Mouse (Mus musculus): Measurements from ENCODE around the gene Fyb2. TPM values are rescaled to one million over a fixed set of nuclear protein-coding genes. Genes with fewer than 3 reads are reported as not detected.

The Fyb2 gene
- total and polyA plus RNA-seq, 2 experiments from 2014 or later = 0.31 to 0.48 TPM

GRCm38 (mm10) chr4:104888499-104889262, 24.6 kb upstream of the Fyb2 start:
- Histone ChIP-seq H3K27ac (ENCODE audit: low read depth, low read length) (no peak overlapping the region), H3K27me3 (ENCODE audit: insufficient read depth, low read length) (no peaks in the 10 kb centered on the region), H3K9me3 (ENCODE audit: low read length) (no peaks in the 10 kb centered on the region), H3K9ac (no peak overlapping the region), H3K36me3 (ENCODE audit: insufficient read depth) (no peaks in the 10 kb centered on the region), H3K4me2 (ENCODE audit: low read depth) (no peak overlapping the region), H3K4me3 (ENCODE audit: low read depth, low read length) (no peak overlapping the region), H3K4me1 (ENCODE audit: insufficient read depth) (0 out of 2 replicates have a peak, but pooled peaks cover 10% of the 10 kb centered on the region)
- DNase-seq = no peak
- WGBS = 73% methylated on average over 9 of the region's 9 CpGs
- no peak for TF ChIP-seq CTCF (IDR thresholded peaks at IDR 0.05; ENCODE audit: low read depth)
- ATAC-seq = no peak

GRCm38 (mm10) chr4:104891708-104892107, 21.5 kb upstream of the Fyb2 start:
- no peaks in the 10 kb centered on the region for H3K27me3 ChIP-seq (ENCODE audit: insufficient read depth, low read length)
- H3K4me2 ChIP-seq (ENCODE audit: low read depth) = no peak overlapping the region
- DNase-seq (no peak), ATAC-seq (no peak)
- no peaks in the 10 kb centered on the region for H3K9me3 ChIP-seq (ENCODE audit: low read length)
- H3K4me3 ChIP-seq (ENCODE audit: low read depth, low read length) = no peak overlapping the region
- TF ChIP-seq CTCF (IDR thresholded peaks at IDR 0.05; ENCODE audit: low read depth) = no peak
- H3K36me3 ChIP-seq (ENCODE audit: insufficient read depth) = no peaks in the 10 kb centered on the region
- no peak overlapping the region for H3K27ac ChIP-seq (ENCODE audit: low read depth, low read length)
- 0 out of 2 replicates have a peak, but pooled peaks cover 10% of the 10 kb centered on the region for H3K4me1 ChIP-seq (ENCODE audit: insufficient read depth)
- no peak overlapping the region for H3K9ac ChIP-seq
- 88% methylated on average over 7 of the region's 7 CpGs for WGBS

- 0 out of 2 replicates have a peak, but pooled peaks cover 10% of the 10 kb centered on the region for H3K4me1 ChIP-seq (ENCODE audit: insufficient read depth)
- ATAC-seq (peak; percentile 56; the same call in 1 of the 2 replicates), DNase-seq (peak; percentile 67)
- no peaks in the 10 kb centered on the region for H3K27me3 ChIP-seq (ENCODE audit: insufficient read depth, low read length)
- H3K9ac ChIP-seq = no peak overlapping the region
- H3K27ac ChIP-seq (ENCODE audit: low read depth, low read length) = peak overlapping the region; percentile 79
- TF ChIP-seq CTCF (IDR thresholded peaks at IDR 0.05; ENCODE audit: low read depth) = no peak
- H3K4me3 ChIP-seq (ENCODE audit: low read depth, low read length) = no peak overlapping the region
- H3K4me2 ChIP-seq (ENCODE audit: low read depth) = peak overlapping the region; percentile 20; the same call in 1 of the 2 replicates
- no peaks in the 10 kb centered on the region for H3K36me3 ChIP-seq (ENCODE audit: insufficient read depth)
- H3K9me3 ChIP-seq (ENCODE audit: low read length) = no peaks in the 10 kb centered on the region
- WGBS = 55% methylated on average over 5 of the region's 5 CpGs
Measured at GRCm38 (mm10) chr4:104893588-104893987, 19.7 kb upstream of the Fyb2 start.

GRCm38 (mm10) chr4:104894004-104894734, 19.1 kb upstream of the Fyb2 start:
- H3K4me1 ChIP-seq (ENCODE audit: insufficient read depth) = 0 out of 2 replicates have a peak, but pooled peaks cover 10% of the 10 kb centered on the region

GRCm38 (mm10) chr4:104902836-104903235, 10.4 kb upstream of the Fyb2 start:
- Histone ChIP-seq H3K4me3 (ENCODE audit: low read depth, low read length) (no peak overlapping the region), H3K4me1 (ENCODE audit: insufficient read depth) (no peaks in the 10 kb centered on the region), H3K4me2 (ENCODE audit: low read depth) (no peak overlapping the region), H3K27me3 (ENCODE audit: insufficient read depth, low read length) (no peaks in the 10 kb centered on the region; the same call in 1 of the 2 replicates), H3K9ac (no peak overlapping the region), H3K9me3 (ENCODE audit: low read length) (no peaks in the 10 kb centered on the region), H3K27ac (ENCODE audit: low read depth, low read length) (no peak overlapping the region), H3K36me3 (ENCODE audit: insufficient read depth) (no peaks in the 10 kb centered on the region)
- ATAC-seq (peak; percentile 42; the same call in 1 of the 2 replicates), DNase-seq (no peak)
- 75% methylated on average over 2 of the region's 2 CpGs for WGBS
- TF ChIP-seq CTCF (IDR thresholded peaks at IDR 0.05; ENCODE audit: low read depth) = no peak

More at GRCm38 (mm10) chr4:104894004-104894734, 19.1 kb upstream of the Fyb2 start:
- no peak overlapping the region for H3K4me3 ChIP-seq (ENCODE audit: low read depth, low read length)
- H3K27me3 ChIP-seq (ENCODE audit: insufficient read depth, low read length) = no peaks in the 10 kb centered on the region
- H3K9ac ChIP-seq = no peak overlapping the region
- H3K36me3 ChIP-seq (ENCODE audit: insufficient read depth) = no peaks in the 10 kb centered on the region
- WGBS = 59% methylated on average over 13 of the region's 13 CpGs
- H3K27ac ChIP-seq (ENCODE audit: low read depth, low read length) = no peak overlapping the region; the same call in 1 of the 2 replicates
- DNase-seq (peak; percentile 90), ATAC-seq (peak; percentile 70)
- H3K4me2 ChIP-seq (ENCODE audit: low read depth) = no peak overlapping the region
- TF ChIP-seq CTCF (IDR thresholded peaks at IDR 0.05; ENCODE audit: low read depth) = peak; percentile 93
- H3K9me3 ChIP-seq (ENCODE audit: low read length) = no peaks in the 10 kb centered on the region

GRCm38 (mm10) chr4:104905049-104905448, 8.2 kb upstream of the Fyb2 start:
- no peak for ATAC-seq
- 90% methylated on average over 6 of the region's 6 CpGs for WGBS
- H3K4me2 ChIP-seq (ENCODE audit: low read depth) = no peak overlapping the region
- H3K9ac ChIP-seq = no peak overlapping the region
- H3K4me3 ChIP-seq (ENCODE audit: low read depth, low read length) = no peak overlapping the region
- no peaks in the 10 kb centered on the region for H3K36me3 ChIP-seq (ENCODE audit: insufficient read depth)
- H3K27ac ChIP-seq (ENCODE audit: low read depth, low read length) = no peak overlapping the region
- H3K4me1 ChIP-seq (ENCODE audit: insufficient read depth) = no peaks in the 10 kb centered on the region
- DNase-seq = no peak
- H3K9me3 ChIP-seq (ENCODE audit: low read length) = no peaks in the 10 kb centered on the region
- no peak for TF ChIP-seq CTCF (IDR thresholded peaks at IDR 0.05; ENCODE audit: low read depth)
- H3K27me3 ChIP-seq (ENCODE audit: insufficient read depth, low read length) = no peaks in the 10 kb centered on the region; the same call in 1 of the 2 replicates

All from forebrain, postnatal 0 days (tissue).